Mouse (Mus musculus) B cell, adult 2 months (primary cell): ENCODE measurements at regions not wholly inside any gene's neighbourhood (a gene's known extent, or its start where the extent isn't known, plus 50 kb on each side); places are given as distances from the start of the nearest gene placed in this dataset.
A peak's percentile ranks its signal among the peaks of the same experiment; 100 is the strongest.

ENCODE experiments used
- DNase-seq, 2 experiments: peaks; one replicate each; pipeline ENCODE4 v3.0.0; 2022

DNA sequence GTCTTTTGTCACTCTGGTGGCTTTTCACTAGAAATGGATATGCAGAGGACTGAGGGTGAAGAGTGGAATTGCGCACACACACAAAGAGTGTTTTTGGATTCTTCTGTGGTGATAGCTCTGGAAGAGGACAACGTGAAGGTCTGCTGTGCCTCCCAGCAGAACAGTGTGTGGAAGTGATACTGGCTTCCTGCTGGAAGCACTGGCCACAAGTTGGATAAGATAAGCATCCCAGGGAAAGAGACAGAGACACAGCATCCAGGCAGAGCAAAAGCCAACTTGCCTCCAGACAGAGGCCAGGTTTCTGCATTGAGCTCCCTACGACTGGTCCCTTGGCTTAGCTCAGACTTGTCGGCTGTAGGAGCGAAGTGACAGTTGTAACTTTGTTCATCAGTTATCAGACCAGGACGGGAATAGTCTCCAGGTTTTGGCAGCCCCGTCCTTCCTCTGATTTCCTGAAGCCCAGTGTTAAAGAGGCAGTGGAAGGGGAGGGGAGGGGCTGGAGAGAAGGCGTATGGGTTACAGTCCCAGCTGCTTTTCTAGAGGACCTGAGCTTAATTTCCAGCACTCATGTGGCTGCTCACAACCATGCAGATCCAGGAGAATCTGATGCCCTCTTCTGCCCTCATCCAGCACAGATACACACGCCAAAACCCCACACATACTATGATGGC lies 89.2 kb downstream of the Tmem170b start:
- DNase-seq: no peak

DNA sequence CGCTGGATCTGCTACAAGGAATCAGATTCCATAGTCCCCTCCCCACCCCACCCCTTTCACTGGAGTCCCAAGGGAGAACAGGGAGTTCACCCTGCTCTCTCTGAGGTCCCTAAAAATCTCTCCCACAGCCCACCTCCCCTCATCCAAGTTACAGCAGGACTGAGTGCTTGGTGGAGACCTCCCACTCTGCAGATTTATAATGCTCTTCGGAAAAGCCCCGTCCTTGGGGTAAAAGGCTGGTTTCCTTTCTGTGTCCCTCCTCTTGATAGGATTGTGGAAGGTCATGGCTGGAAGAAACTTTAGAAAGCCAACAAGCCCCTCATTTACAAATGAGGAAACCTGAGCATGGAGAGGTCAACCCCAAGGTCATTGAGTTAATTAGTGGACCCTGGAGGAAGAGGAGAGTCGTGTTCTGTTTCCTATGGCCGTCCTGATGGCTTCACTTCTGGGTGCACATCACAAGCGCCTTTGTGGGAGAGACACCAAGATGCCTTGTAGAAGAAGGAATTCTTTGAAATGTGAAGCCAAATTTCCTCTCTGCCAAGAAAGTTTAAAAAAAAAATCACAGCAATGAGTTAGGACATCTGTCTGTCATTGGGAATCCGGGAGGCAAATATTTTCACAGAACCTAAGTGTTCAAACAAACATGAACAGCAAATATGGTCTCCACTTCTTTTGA lies 91.2 kb downstream of the Tmem170b start:
- DNase-seq: no peak

GRCm38 (mm10) chr13:41701345-41701744 lies 95.6 kb downstream of the Tmem170b start:
- no peak for DNase-seq

DNA sequence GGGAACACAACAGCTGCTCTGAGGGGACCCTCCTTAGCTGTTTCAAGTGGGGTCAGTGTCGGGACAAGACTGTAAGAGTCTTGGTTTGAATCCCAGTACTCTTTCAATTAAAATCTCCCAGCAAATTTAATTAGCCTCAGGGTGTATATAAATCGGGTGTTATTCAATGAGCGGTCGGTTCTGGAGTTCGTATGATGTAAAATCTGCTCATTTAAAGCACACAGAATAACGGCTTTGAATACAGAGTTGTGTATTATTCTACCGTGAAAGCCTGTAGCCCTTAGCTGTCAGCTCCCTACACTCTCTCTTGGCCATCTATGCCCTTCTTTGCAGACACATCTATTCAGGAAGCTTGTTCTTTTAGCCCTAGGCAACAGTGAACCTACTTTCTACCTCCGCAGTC lies 96.1 kb downstream of the Tmem170b start:
- no peak for DNase-seq

DNA sequence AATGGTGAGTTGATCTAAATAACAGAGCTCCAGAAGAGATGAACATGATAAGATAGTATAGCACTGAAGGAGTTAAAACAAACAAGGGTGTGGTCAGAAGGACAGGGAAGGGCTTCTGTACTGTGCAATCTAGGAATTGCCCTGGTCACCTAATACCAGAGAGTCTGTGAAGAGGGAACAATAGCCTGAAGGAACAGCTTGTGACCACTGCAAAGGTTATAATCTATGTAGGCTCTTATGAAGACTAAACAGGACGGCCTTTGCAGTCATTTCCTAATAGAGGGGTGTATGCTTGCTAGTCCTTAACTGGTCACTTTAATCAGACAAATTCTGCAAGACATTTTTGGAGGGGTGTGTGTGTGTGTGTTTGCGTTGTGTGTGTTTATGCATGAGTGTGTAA lies 97.5 kb downstream of the Tmem170b start:
- DNase-seq: no peak

DNA sequence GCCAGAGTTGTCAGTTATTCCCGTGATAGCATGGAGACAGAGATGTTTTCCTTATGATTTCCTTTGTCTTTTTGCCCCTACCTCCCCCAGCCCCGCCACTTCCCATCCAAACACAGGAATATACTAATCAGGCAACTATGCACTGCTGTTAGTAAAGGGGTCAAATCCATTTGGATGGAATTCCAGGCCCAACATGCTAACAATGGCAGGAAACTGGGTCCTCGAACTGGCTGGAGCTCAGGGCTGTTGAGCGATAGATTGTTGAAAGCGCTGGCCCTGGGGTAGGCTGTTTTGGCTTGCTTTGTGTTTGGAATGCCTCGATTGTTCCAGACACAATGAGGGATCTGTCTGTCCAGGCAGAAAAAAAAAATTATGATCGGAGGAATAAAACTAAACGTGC lies 97.9 kb downstream of the Tmem170b start:
- DNase-seq: no peak

DNA sequence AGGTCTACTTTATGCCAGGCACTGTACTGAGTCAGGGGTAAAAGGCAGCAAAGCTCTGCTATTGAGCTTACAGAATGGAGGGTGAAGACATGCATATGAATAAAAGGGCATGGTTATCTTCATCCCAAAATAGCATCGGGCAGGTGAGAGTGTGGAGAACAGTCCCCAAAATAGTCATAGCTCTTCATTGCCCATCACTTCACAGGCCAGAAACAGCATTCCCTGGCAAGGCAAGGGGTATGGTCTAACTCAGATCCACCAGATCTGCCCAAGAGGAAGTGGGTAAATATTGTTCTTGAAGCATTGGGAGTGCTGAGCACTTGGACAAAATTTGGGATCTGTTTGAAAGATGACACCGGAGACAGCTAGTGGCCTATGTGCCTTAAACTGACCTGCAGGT lies 99.1 kb downstream of the Tmem170b start:
- no peak for DNase-seq

DNA sequence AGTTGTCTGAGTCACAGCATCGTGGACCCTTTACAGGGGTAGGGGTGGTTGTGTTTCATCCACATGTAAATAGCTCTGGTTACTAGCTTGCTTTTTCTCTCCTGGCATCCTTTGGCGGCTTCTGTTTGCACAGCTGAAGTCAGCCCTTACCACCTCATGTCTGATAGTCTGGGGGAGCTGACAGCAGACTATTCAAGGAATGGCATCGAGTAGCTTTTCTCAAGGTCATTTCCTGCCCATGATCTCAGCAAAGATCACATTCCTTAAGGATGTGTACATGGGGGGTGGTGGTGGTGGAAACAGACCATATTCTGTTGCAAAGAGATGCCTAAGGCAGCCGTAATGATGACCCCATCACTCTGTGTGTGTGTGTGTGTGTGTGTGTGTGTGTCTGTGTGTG lies 99.9 kb downstream of the Tmem170b start:
- DNase-seq: no peak

GRCm38 (mm10) chr13:41707811-41708210 lies 102.1 kb downstream of the Tmem170b start:
- no peak for DNase-seq

GRCm38 (mm10) chr13:41709071-41709470 lies 103.4 kb downstream of the Tmem170b start:
- DNase-seq: no peak

DNA sequence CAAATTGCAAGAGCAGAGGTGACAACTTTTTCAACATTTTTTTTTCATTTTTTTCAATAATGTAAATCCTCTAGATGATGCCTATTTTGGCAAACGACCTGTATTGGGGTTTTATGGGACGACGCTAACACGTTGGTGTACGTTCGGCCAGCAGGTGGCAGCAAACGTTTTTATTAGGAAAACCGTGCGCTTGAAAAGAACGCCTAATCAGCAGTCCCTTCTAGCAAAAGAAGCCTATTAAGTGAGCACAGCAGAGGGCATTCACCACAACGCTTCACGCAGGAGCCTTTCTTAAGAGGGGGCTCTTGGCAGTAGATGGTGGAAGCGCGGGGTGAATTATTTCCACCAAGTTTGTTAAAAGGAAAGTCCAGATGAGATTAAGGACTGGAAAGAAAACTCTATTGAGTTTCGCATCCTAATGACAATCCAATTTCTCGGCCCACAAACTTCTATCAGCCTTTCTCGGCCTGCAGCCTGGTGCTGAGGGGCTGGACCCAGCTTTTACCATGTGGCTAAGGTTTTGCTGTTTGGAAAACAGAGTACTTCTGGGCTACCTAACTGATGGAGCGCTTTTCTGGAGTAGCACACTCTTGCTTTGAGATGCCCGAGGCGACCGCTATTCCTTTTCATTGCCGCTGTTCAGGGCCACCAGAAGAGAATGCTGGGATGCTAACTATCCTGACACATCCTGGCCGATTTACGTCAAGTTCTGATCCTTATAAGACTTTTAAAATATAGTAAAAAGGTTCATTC lies 103.9 kb downstream of the Tmem170b start:
- DNase-seq: peak; percentile 80 to 81

- DNase-seq: no peak
These were observed 106.9 kb downstream of the Tmem170b start for GRCm38 (mm10) chr13:41712616-41713015.
